Mouse (Mus musculus) stomach, embryonic 15.5 days (tissue): ENCODE results near the gene Epb41l2. TPM values are rescaled to one million over a fixed set of nuclear protein-coding genes. Genes with fewer than 3 reads are reported as not detected.

Source experiments
- ATAC-seq: fragments of 200-750 bp; cut with Nextera tagmentation; 2 replicates; pipeline ENCODE4 v1.8.0; 2017; ENCODE audit warnings: low read depth, moderate number of reproducible peaks, moderate TSS enrichment; ENCODE audit not compliant: insufficient read depth, low FRiP score
- H3K27ac ChIP-seq: fragments of 300-500 bp; sonication (generic); 2 replicates; pipeline ENCODE4 v1.5.1; 2015; ENCODE audit warnings: mild to moderate bottlenecking, inconsistent platforms
- H3K27me3 ChIP-seq: fragments of 300-500 bp; sonication (generic); replicated peaks from 2 replicates; pipeline ENCODE4 v1.6.1; 2015; ENCODE audit warnings: inconsistent platforms
- H3K36me3 ChIP-seq: fragments of 300-500 bp; sonication (generic); 2 replicates; pipeline ENCODE4 v1.6.1; 2015; ENCODE audit warnings: inconsistent platforms
- H3K4me1 ChIP-seq: fragments of 300-500 bp; sonication (generic); 2 replicates; pipeline ENCODE4 v1.6.1; 2015; ENCODE audit warnings: inconsistent platforms
- H3K4me2 ChIP-seq: fragments of 300-500 bp; sonication (generic); 2 replicates; pipeline ENCODE4 v1.6.1; 2015; ENCODE audit warnings: mild to moderate bottlenecking, inconsistent platforms
- H3K4me3 ChIP-seq: fragments of 300-500 bp; sonication (generic); replicated peaks from 2 replicates; pipeline ENCODE4 v1.5.1; 2015; ENCODE audit warnings: inconsistent platforms
- H3K9ac ChIP-seq: fragments of 300-500 bp; sonication (generic); 2 replicates; pipeline ENCODE4 v1.6.1; 2015; ENCODE audit warnings: inconsistent platforms
- H3K9me3 ChIP-seq: fragments of 300-500 bp; sonication (generic); 2 replicates; pipeline ENCODE4 v1.6.1; 2016; ENCODE audit warnings: inconsistent platforms
- WGBS: fragments of 180-500 bp; shearing (Covaris S2); methylation state at CpG from one replicate; pipeline ENCODE4 v1.1.7; 2015; 5-methylcytosine and 5-hydroxymethylcytosine counted together
- polyA plus RNA-seq: library from polyadenylated mRNA; unstranded; fragments of >200 nt; fragmentation: Nextera tagmentation; extraction: Ambion mirVana; gene quantifications from 2 replicates; pipeline ENCODE4 v1.2.1, GENCODE M21; 2015

Gene Epb41l2
- polyA plus RNA-seq, 1 experiment from 2014 or later: 50.2 TPM

- no peaks in the 10 kb centered on the region for H3K27me3 ChIP-seq
- H3K27ac ChIP-seq: no peak overlapping the region
- H3K9ac ChIP-seq: no peak overlapping the region
- H3K4me1 ChIP-seq: no peaks in the 10 kb centered on the region
- no peaks in the 10 kb centered on the region for H3K9me3 ChIP-seq
- no peak overlapping the region for H3K4me2 ChIP-seq
- H3K36me3 ChIP-seq: 0 out of 2 replicates have a peak, but pooled peaks cover 10% of the 10 kb centered on the region
- ATAC-seq: no peak
- H3K4me3 ChIP-seq: no peak overlapping the region
- WGBS: 62% methylated on average over 2 of the region's 2 CpGs
Measured at GRCm38 (mm10) chr10:25471944-25472343, 112.3 kb downstream of the Epb41l2 start.

DNA sequence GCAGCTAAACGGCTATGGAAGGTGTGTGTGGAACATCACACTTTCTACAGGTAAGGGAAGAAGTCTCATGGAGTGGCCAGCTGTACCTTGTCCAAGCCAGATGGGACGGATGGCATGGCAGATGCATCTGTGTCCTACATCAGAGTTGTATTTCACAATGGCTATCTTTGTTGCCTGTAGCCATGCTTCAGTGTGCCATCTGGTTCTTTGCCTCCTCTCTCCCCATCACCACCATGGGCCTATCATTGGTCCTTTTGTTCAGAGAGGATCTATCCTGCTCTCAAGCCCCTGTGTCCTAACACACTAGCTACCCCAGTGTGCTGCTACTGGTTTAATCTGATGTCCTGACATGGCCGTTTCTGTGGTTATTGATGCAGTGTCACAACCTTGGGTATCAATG, 120.1 kb downstream of the Epb41l2 start:
- Histone ChIP-seq H3K36me3 (no peaks in the 10 kb centered on the region), H3K4me2 (no peak overlapping the region), H3K9ac (no peak overlapping the region), H3K4me1 (no peaks in the 10 kb centered on the region), H3K27me3 (no peaks in the 10 kb centered on the region), H3K4me3 (no peak overlapping the region), H3K27ac (no peak overlapping the region), H3K9me3 (no peaks in the 10 kb centered on the region)
- WGBS: 76% methylated on average over 3 of the region's 3 CpGs
- ATAC-seq: no peak

GRCm38 (mm10) chr10:25482791-25483190, 123.2 kb downstream of the Epb41l2 start:
- Histone ChIP-seq H3K4me2 (no peak overlapping the region), H3K9ac (no peak overlapping the region), H3K27ac (no peak overlapping the region), H3K27me3 (no peaks in the 10 kb centered on the region), H3K36me3 (no peaks in the 10 kb centered on the region), H3K4me1 (no peaks in the 10 kb centered on the region), H3K4me3 (no peak overlapping the region), H3K9me3 (no peaks in the 10 kb centered on the region)
- 49% methylated on average over 5 of the region's 5 CpGs for WGBS
- ATAC-seq: no peak

- H3K36me3 ChIP-seq: no peaks in the 10 kb centered on the region
- no peaks in the 10 kb centered on the region for H3K9me3 ChIP-seq
- H3K27me3 ChIP-seq: no peaks in the 10 kb centered on the region
- H3K4me2 ChIP-seq: no peak overlapping the region
- no peak overlapping the region for H3K27ac ChIP-seq
- no peak overlapping the region for H3K9ac ChIP-seq
- H3K4me1 ChIP-seq: no peaks in the 10 kb centered on the region
- no peak for ATAC-seq
- H3K4me3 ChIP-seq: no peak overlapping the region
- WGBS: 15% methylated on average over 1 of the region's 1 CpGs
Measured at GRCm38 (mm10) chr10:25488456-25488855, 128.9 kb downstream of the Epb41l2 start.

DNA sequence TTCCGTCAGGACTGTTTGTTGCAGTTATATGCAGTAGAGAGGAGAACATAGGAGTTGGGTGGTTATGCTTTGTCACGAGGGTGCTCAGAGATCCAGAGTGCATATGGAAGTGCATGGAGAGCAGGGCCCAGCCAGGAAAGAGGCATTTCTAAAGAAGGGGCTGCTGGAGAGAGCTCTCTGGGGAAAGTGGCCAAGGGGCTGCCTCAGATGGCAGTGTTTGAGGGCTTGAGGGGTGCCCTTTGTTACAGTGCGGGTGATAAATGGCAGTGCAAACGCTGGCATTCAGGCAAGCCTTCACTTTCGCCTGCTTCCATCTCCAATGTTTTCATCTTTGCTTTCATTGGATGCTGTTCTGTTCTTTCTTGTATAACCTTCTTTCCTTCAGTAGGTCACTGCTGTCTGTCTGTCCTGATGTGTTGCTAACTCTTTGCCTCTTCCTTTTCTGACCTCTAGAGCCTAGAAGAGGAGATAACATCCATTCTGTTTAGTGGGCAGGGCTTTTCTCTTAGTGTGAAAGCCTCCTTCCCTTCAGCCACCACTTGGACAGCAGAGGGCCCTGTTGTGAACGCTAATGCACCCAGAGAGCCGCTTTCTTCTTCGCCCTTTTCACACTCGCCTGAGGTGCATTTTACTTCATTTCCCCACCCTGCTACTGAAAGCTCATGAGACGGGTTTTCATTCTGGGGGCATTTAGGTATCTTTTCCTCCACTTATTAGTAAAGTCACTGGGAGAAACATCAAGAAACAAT, 139.9 kb downstream of the Epb41l2 start:
- Histone ChIP-seq H3K4me1 (no peaks in the 10 kb centered on the region), H3K27ac (no peak overlapping the region), H3K4me2 (no peak overlapping the region), H3K36me3 (no peaks in the 10 kb centered on the region), H3K9me3 (no peaks in the 10 kb centered on the region), H3K9ac (no peak overlapping the region), H3K27me3 (no peaks in the 10 kb centered on the region), H3K4me3 (no peak overlapping the region)
- ATAC-seq: no peak
- 64% methylated on average over 10 of the region's 10 CpGs for WGBS

- H3K9ac ChIP-seq: no peak overlapping the region
- H3K27ac ChIP-seq: no peak overlapping the region
- no peak overlapping the region for H3K4me3 ChIP-seq
- ATAC-seq: no peak
- H3K4me2 ChIP-seq: no peak overlapping the region
- H3K9me3 ChIP-seq: no peaks in the 10 kb centered on the region
- peaks cover 10% of the 10 kb centered on the region; the same call in 1 of the 2 replicates for H3K36me3 ChIP-seq
- H3K4me1 ChIP-seq: no peaks in the 10 kb centered on the region
- 58% methylated on average over 5 of the region's 5 CpGs for WGBS
- no peaks in the 10 kb centered on the region for H3K27me3 ChIP-seq
Measured at GRCm38 (mm10) chr10:25503250-25503649, 143.7 kb downstream of the Epb41l2 start.

DNA sequence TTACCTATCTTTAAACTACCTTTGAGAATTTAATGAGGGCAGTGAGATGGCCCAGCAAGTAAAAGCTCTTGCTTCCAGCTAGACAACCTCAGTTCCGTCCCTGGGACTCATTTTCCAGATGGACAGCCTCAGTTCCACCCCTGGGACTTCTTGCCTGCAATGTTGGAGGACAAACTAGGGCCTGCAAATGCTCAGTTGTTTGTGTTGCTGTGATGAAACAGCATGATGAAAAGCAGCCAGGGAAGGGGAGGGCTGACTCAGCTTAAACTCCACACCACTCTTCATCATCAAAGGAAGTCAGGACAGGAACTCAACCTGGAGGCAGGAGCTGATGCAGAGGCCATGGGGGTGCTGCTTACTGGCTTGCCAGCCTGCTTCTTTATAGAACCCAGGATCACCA, 154.2 kb downstream of the Epb41l2 start:
- 58% methylated on average over 1 of the region's 1 CpGs for WGBS
- no peak for ATAC-seq
- H3K27ac ChIP-seq: no peak overlapping the region
- H3K9me3 ChIP-seq: no peaks in the 10 kb centered on the region
- H3K4me3 ChIP-seq: no peak overlapping the region
- H3K4me2 ChIP-seq: no peak overlapping the region
- no peaks in the 10 kb centered on the region for H3K4me1 ChIP-seq
- H3K27me3 ChIP-seq: no peaks in the 10 kb centered on the region
- H3K9ac ChIP-seq: no peak overlapping the region
- H3K36me3 ChIP-seq: peaks cover 5% of the 10 kb centered on the region; the same call in 1 of the 2 replicates

DNA sequence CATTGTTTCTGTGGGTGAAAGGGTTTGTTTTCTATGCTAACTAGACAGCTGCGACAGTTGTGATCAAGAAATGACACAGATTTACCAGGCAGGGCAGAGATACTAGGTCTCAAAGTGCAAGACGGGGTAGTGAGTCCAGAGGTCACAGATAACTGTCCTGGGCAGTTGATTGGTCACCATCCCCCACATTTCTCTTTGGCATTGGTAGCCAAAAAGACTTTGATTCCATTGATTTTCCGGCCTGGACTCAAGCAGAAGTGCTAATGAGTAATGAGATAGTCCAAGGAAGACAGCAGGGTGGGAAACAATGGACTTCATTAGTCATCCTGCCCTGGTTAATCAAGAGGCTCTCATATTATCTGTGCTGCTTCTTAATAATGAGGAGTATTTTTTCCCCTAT, 160.4 kb downstream of the Epb41l2 start:
- no peak overlapping the region for H3K27ac ChIP-seq

GRCm38 (mm10) chr10:25520428-25520827, 160.8 kb downstream of the Epb41l2 start:
- Histone ChIP-seq H3K27ac (no peak overlapping the region), H3K9ac (no peak overlapping the region), H3K9me3 (no peaks in the 10 kb centered on the region), H3K4me2 (no peak overlapping the region), H3K4me1 (no peaks in the 10 kb centered on the region), H3K36me3 (peaks cover 5% of the 10 kb centered on the region; the same call in 1 of the 2 replicates), H3K4me3 (no peak overlapping the region), H3K27me3 (no peaks in the 10 kb centered on the region)
- 79% methylated on average over 5 of the region's 5 CpGs for WGBS
- ATAC-seq: no peak

More for the DNA sequence above, 160.4 kb downstream of the Epb41l2 start:
- 70% methylated on average over 3 of the region's 3 CpGs for WGBS
- no peak overlapping the region for H3K9ac ChIP-seq
- H3K27me3 ChIP-seq: no peaks in the 10 kb centered on the region
- peaks cover 5% of the 10 kb centered on the region; the same call in 1 of the 2 replicates for H3K36me3 ChIP-seq
- peak; percentile 47; the same call in 1 of the 2 replicates for ATAC-seq
- H3K4me2 ChIP-seq: no peak overlapping the region
- H3K4me3 ChIP-seq: no peak overlapping the region
- H3K9me3 ChIP-seq: no peaks in the 10 kb centered on the region
- H3K4me1 ChIP-seq: no peaks in the 10 kb centered on the region

- ATAC-seq: no peak
- Histone ChIP-seq H3K4me3 (no peak overlapping the region), H3K27ac (no peak overlapping the region), H3K4me1 (no peaks in the 10 kb centered on the region; the same call in 1 of the 2 replicates), H3K9ac (no peak overlapping the region), H3K36me3 (no peaks in the 10 kb centered on the region), H3K9me3 (no peaks in the 10 kb centered on the region), H3K4me2 (no peak overlapping the region), H3K27me3 (no peaks in the 10 kb centered on the region)
- WGBS: 86% methylated on average over 8 of the region's 8 CpGs
Measured at GRCm38 (mm10) chr10:25523727-25524126, 164.1 kb downstream of the Epb41l2 start.

- Histone ChIP-seq H3K9ac (no peak overlapping the region), H3K4me1 (no peaks in the 10 kb centered on the region; the same call in 1 of the 2 replicates), H3K4me2 (no peak overlapping the region), H3K27ac (no peak overlapping the region), H3K9me3 (no peaks in the 10 kb centered on the region), H3K4me3 (no peak overlapping the region), H3K27me3 (no peaks in the 10 kb centered on the region), H3K36me3 (no peaks in the 10 kb centered on the region)
- ATAC-seq: no peak
- 68% methylated on average over 4 of the region's 4 CpGs for WGBS
Measured at GRCm38 (mm10) chr10:25526156-25526555, 166.6 kb downstream of the Epb41l2 start.

GRCm38 (mm10) chr10:25526622-25527021, 167.0 kb downstream of the Epb41l2 start:
- 88% methylated on average over 4 of the region's 4 CpGs for WGBS
- Histone ChIP-seq H3K4me1 (no peaks in the 10 kb centered on the region; the same call in 1 of the 2 replicates), H3K9ac (no peak overlapping the region), H3K27me3 (no peaks in the 10 kb centered on the region), H3K4me2 (no peak overlapping the region), H3K4me3 (no peak overlapping the region), H3K36me3 (no peaks in the 10 kb centered on the region), H3K9me3 (no peaks in the 10 kb centered on the region), H3K27ac (no peak overlapping the region)
- ATAC-seq: no peak
